Mouse (Mus musculus) hindbrain, embryonic 10.5 days (tissue): ENCODE results near the gene Nat8l. TPM values are rescaled to one million over a fixed set of nuclear protein-coding genes. Genes with fewer than 3 reads are reported as not detected.
A peak's percentile ranks its signal among the peaks of the same experiment; 100 is the strongest.

Experiments
- DNase-seq: peaks from one replicate; pipeline ENCODE4 v3.0.0-alpha.2; 2017; ENCODE audit warnings: low spot score
- H3K27ac ChIP-seq: fragments of 300-500 bp; sonication (generic); 2 replicates; pipeline ENCODE4 v1.5.1; 2016; ENCODE audit warnings: mild to moderate bottlenecking, moderate library complexity
- H3K27me3 ChIP-seq: fragments of 300-500 bp; sonication (generic); 2 replicates; pipeline ENCODE4 v1.6.1; 2016; ENCODE audit warnings: mild to moderate bottlenecking; ENCODE audit not compliant: poor library complexity, insufficient read depth, severe bottlenecking
- H3K36me3 ChIP-seq: fragments of 300-500 bp; sonication (generic); 2 replicates; pipeline ENCODE4 v1.6.1; 2016; ENCODE audit warnings: mild to moderate bottlenecking, moderate library complexity
- H3K4me1 ChIP-seq: fragments of 300-500 bp; sonication (generic); replicated peaks from 2 replicates; pipeline ENCODE4 v1.6.1; 2016; ENCODE audit warnings: mild to moderate bottlenecking
- H3K4me3 ChIP-seq: fragments of 300-500 bp; sonication (generic); 2 replicates; pipeline ENCODE4 v1.5.1; 2016; ENCODE audit warnings: mild to moderate bottlenecking, moderate library complexity
- H3K9me3 ChIP-seq: fragments of 300-500 bp; sonication (generic); 2 replicates; pipeline ENCODE4 v1.6.1; 2016; ENCODE audit warnings: mild to moderate bottlenecking, moderate library complexity
- WGBS: fragments of 180-500 bp; shearing (Covaris S2); methylation state at CpG from one replicate; pipeline ENCODE4 v1.1.7; 2016; 5-methylcytosine and 5-hydroxymethylcytosine counted together
- polyA plus RNA-seq: library from polyadenylated mRNA; unstranded; fragments of >200 nt; fragmentation: Nextera tagmentation; extraction: Ambion mirVana; gene quantifications from 2 replicates; pipeline ENCODE4 v1.2.1, GENCODE M21; 2016

Nat8l gene
- polyA plus RNA-seq, 1 experiment from 2014 or later, result 1.7 TPM

- WGBS, result 35% methylated on average over 28 of the region's 28 CpGs
- Histone ChIP-seq H3K9me3 (no peaks in the 10 kb centered on the region), H3K4me1 (peaks cover 48% of the 10 kb centered on the region), H3K27ac (peak overlapping the region; percentile 93), H3K27me3 (peaks cover 58% of the 10 kb centered on the region), H3K4me3 (peak overlapping the region; percentile 80), H3K36me3 (peaks cover 9% of the 10 kb centered on the region)
- peak; percentile 44 for DNase-seq
These were observed 836 bp upstream of the Nat8l start for GRCm38 (mm10) chr5:33994671-33995625.

GRCm38 (mm10) chr5:33996694-33997045 is 886 bp downstream of the Nat8l start:
- H3K27ac ChIP-seq, result peak overlapping the region; percentile 93
- no peak for DNase-seq
- peaks cover 58% of the 10 kb centered on the region for H3K27me3 ChIP-seq
- WGBS, result under 1% methylated on average over 55 of the region's 55 CpGs
- H3K9me3 ChIP-seq, result no peaks in the 10 kb centered on the region
- peak overlapping the region; percentile 80 for H3K4me3 ChIP-seq
- peaks cover 48% of the 10 kb centered on the region for H3K4me1 ChIP-seq
- H3K36me3 ChIP-seq, result peaks cover 26% of the 10 kb centered on the region

GRCm38 (mm10) chr5:33997051-33997741 is 1.4 kb downstream of the Nat8l start:
- Histone ChIP-seq H3K9me3 (no peaks in the 10 kb centered on the region), H3K27ac (peak overlapping the region; percentile 93), H3K27me3 (peaks cover 58% of the 10 kb centered on the region), H3K36me3 (peaks cover 31% of the 10 kb centered on the region), H3K4me1 (peaks cover 48% of the 10 kb centered on the region), H3K4me3 (peak overlapping the region; percentile 80)
- peak; percentile 57 for DNase-seq
- WGBS, result under 1% methylated on average over 80 of the region's 80 CpGs

GRCm38 (mm10) chr5:33997829-33998504 is 2.2 kb downstream of the Nat8l start:
- Histone ChIP-seq H3K4me3 (peak overlapping the region; percentile 80), H3K9me3 (no peaks in the 10 kb centered on the region), H3K4me1 (peaks cover 48% of the 10 kb centered on the region), H3K36me3 (peaks cover 34% of the 10 kb centered on the region), H3K27me3 (peaks cover 58% of the 10 kb centered on the region), H3K27ac (no peak overlapping the region)
- 70% methylated on average over 20 of the region's 20 CpGs for WGBS
- no peak for DNase-seq

GRCm38 (mm10) chr5:33998505-33998877 is 2.7 kb downstream of the Nat8l start:
- no peak overlapping the region for H3K27ac ChIP-seq
- H3K27me3 ChIP-seq, result peaks cover 58% of the 10 kb centered on the region
- H3K4me1 ChIP-seq, result peaks cover 48% of the 10 kb centered on the region
- H3K4me3 ChIP-seq, result peak overlapping the region; percentile 80; the same call in 1 of the 2 replicates
- DNase-seq, result peak; percentile 2
- H3K9me3 ChIP-seq, result no peaks in the 10 kb centered on the region
- 88% methylated on average over 3 of the region's 3 CpGs for WGBS
- H3K36me3 ChIP-seq, result peaks cover 36% of the 10 kb centered on the region

GRCm38 (mm10) chr5:33999466-34000090 is 3.8 kb downstream of the Nat8l start:
- Histone ChIP-seq H3K36me3 (peaks cover 37% of the 10 kb centered on the region), H3K9me3 (no peaks in the 10 kb centered on the region), H3K4me1 (peaks cover 48% of the 10 kb centered on the region), H3K27me3 (peaks cover 51% of the 10 kb centered on the region), H3K4me3 (no peak overlapping the region), H3K27ac (no peak overlapping the region)
- DNase-seq, result peak; percentile 2
- 92% methylated on average over 6 of the region's 6 CpGs for WGBS

GRCm38 (mm10) chr5:34000809-34001208 is 5.0 kb downstream of the Nat8l start:
- DNase-seq, result peak; percentile 1
- Histone ChIP-seq H3K4me3 (no peak overlapping the region), H3K36me3 (peaks cover 37% of the 10 kb centered on the region), H3K9me3 (no peaks in the 10 kb centered on the region), H3K27me3 (peaks cover 38% of the 10 kb centered on the region), H3K27ac (no peak overlapping the region), H3K4me1 (peaks cover 37% of the 10 kb centered on the region)
- 97% methylated on average over 25 of the region's 25 CpGs for WGBS

- peaks cover 34% of the 10 kb centered on the region for H3K4me1 ChIP-seq
- H3K27me3 ChIP-seq, result peaks cover 32% of the 10 kb centered on the region
- DNase-seq, result peak; percentile 0
- no peak overlapping the region for H3K4me3 ChIP-seq
- no peaks in the 10 kb centered on the region for H3K9me3 ChIP-seq
- no peak overlapping the region for H3K27ac ChIP-seq
- peaks cover 37% of the 10 kb centered on the region for H3K36me3 ChIP-seq
- WGBS, result 94% methylated on average over 1 of the region's 1 CpGs
These were observed 5.6 kb downstream of the Nat8l start for GRCm38 (mm10) chr5:34001401-34001800.

- Histone ChIP-seq H3K4me3 (no peak overlapping the region), H3K36me3 (peaks cover 37% of the 10 kb centered on the region), H3K4me1 (peaks cover 24% of the 10 kb centered on the region), H3K9me3 (no peaks in the 10 kb centered on the region), H3K27ac (no peak overlapping the region), H3K27me3 (peaks cover 22% of the 10 kb centered on the region)
- peak; percentile 1 for DNase-seq
- WGBS, result 91% methylated on average over 4 of the region's 4 CpGs
These were observed 6.9 kb downstream of the Nat8l start for GRCm38 (mm10) chr5:34002636-34003035.

- DNase-seq, result no peak
- peaks cover 4% of the 10 kb centered on the region for H3K4me1 ChIP-seq
- peaks cover 32% of the 10 kb centered on the region for H3K36me3 ChIP-seq
- WGBS, result 83% methylated on average over 5 of the region's 5 CpGs
- no peak overlapping the region for H3K4me3 ChIP-seq
- no peak overlapping the region for H3K27ac ChIP-seq
- H3K9me3 ChIP-seq, result no peaks in the 10 kb centered on the region
- H3K27me3 ChIP-seq, result peaks cover 2% of the 10 kb centered on the region; the same call in 1 of the 2 replicates
These were observed 8.8 kb downstream of the Nat8l start for GRCm38 (mm10) chr5:34004618-34005017.

GRCm38 (mm10) chr5:34006832-34007231 is 11.0 kb downstream of the Nat8l start:
- DNase-seq, result no peak
- no peaks in the 10 kb centered on the region for H3K4me1 ChIP-seq
- no peaks in the 10 kb centered on the region for H3K9me3 ChIP-seq
- peaks cover 10% of the 10 kb centered on the region for H3K36me3 ChIP-seq
- no peak overlapping the region for H3K4me3 ChIP-seq
- H3K27ac ChIP-seq, result no peak overlapping the region
- WGBS, result 85% methylated on average over 4 of the region's 4 CpGs
- no peaks in the 10 kb centered on the region for H3K27me3 ChIP-seq

- Histone ChIP-seq H3K4me3 (no peak overlapping the region), H3K4me1 (no peaks in the 10 kb centered on the region), H3K36me3 (peaks cover 5% of the 10 kb centered on the region; the same call in 1 of the 2 replicates), H3K9me3 (no peaks in the 10 kb centered on the region), H3K27ac (no peak overlapping the region), H3K27me3 (no peaks in the 10 kb centered on the region)
- no peak for DNase-seq
- 87% methylated on average over 4 of the region's 4 CpGs for WGBS
These were observed 11.7 kb downstream of the Nat8l start for GRCm38 (mm10) chr5:34007392-34007941.
